Mouse (Mus musculus) small intestine, adult 10 weeks (tissue): Measurements from ENCODE around the gene Parm1. TPM values are rescaled to one million over a fixed set of nuclear protein-coding genes. Genes with fewer than 3 reads are reported as not detected.

Experiments
- polyA plus RNA-seq: library from polyadenylated mRNA; stranded (reverse); fragments of 350-450 nt; fragmentation: Illumina TruSeq; extraction: RNeasy Lipid Tissue Mini Kit (QIAGEN cat#74804); gene quantifications from one replicate; pipeline ENCODE4 v1.2.3, GENCODE M21; 2014; ENCODE audit warnings: low replicate concordance

Parm1 gene
- polyA plus RNA-seq, result 18.3 TPM

DNA sequence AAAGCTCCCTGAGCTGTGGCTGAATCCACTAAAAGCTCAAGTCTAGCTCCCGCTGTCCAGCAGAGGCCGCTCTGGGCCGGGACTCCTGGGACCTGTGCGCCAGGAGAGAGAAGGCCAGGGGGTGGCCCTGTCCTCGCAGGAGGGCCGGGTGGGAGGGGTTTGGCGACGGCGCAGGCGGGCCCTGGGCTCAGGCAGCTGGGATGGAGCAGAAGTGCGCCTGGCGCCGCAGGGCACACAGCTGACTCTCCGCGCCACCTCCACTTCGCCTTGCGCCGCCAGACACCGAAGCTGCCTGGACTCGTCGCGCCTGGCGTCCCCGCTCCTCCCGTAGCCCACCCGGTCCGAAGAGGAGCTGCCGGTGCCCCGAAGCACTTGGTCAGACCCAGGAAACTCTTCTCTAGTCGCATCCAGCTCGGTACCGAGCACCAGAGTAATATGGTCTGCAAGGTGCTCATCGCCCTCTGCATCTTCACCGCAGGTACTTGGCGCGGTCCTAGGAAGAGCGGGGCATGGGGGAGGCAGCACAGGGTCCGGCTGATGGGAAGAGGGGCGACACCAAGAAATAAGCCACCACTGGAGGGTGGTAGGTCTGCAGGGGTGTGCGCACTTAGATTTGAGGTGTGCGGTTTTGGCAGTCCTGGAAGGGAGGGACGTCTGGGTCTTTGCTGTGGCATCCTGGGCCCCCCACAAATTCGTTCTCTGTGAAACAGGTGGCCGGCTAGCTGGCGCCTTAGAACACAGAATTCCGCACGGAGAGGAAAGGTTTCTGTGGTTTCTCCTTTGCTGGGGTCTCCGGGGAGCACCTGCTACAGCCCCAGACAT, at the start of gene Parm1:
Gene Parm1, plus strand, starts transcription at position 136 of the 822 bp plus-strand sequence.

Other genes starting within 250 kb of the Parm1 start
- gene Btc, start 114.6 kb upstream of the Parm1 start, polyA plus RNA-seq, result 16.0 TPM